Mouse (Mus musculus): Measurements from ENCODE around the gene Hist1h4f. TPM values are rescaled to one million over a fixed set of nuclear protein-coding genes. Genes with fewer than 3 reads are reported as not detected.
"Not testable (repeated sequence)": the region's sequence is repeated elsewhere in the genome, so short reads cannot be mapped to it uniquely, and the experiment has no call there.

The Hist1h4f gene
- polyA plus RNA-seq, 1 experiment from 2014 or later: not detected

DNA sequence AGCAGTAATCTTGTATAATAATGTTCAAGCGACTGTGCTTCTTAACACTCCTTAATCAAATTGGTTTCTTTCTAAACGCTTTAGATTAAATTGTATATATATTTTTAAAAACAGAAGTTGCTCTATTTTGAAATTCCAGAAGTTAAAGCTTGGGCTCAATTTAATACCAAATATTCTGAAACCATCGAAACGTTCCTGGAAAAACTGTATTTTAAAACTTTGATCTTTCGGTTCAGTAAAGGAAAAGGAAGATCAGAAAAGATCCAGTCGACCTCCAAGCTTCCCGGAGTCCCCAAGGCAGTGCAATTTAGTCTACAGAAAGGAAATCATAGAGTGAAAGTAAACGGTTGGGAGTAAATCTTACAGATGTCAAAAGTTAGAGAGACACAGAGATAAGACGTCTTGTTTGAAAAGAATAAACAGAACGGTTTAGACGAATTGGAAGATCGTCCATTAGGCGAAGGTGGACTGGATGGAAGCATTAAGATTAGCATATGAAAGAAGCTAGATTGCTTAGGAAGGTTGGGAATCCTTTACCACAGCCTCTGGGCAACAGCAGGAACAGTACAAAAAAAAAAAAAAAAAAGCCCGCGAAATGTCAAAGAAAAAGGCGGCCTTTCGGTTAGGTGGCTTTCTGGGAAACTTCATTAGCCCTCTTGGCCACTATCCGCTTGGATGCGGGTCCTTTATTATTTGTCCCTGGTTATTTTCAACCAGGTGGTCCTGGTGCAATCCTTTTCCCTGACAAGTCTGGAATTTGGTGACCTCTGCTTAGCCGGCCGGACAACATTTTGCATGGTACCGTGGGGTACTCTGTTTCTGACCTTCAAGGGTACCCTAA is 34.9 kb upstream of the Hist1h4f start:
- Histone ChIP-seq H3K4me1 (ENCODE audit: control insufficient read depth, insufficient read depth, low read length) (peaks cover 24% of the 10 kb centered on the region), H3K4me3 (ENCODE audit: low read depth, low read length) (peak overlapping the region; percentile 24), H3K9ac (ENCODE audit: low read depth, low read length) (peak overlapping the region; percentile 28; the same call in 1 of the 2 replicates), H3K27ac (ENCODE audit: low read length) (peak overlapping the region; percentile 60), H3K4me2 (ENCODE audit: low read length) (peak overlapping the region; percentile 91), H3K27me3 (ENCODE audit: control insufficient read depth, insufficient read depth, low read depth, low read length) (no peaks in the 10 kb centered on the region), H3K36me3 (ENCODE audit: control insufficient read depth, insufficient read depth, low read length) (no peaks in the 10 kb centered on the region), H3K9me3 (replicated peaks; ENCODE audit: control insufficient read depth, low read length, poor library complexity, severe bottlenecking) (no peaks in the 10 kb centered on the region)
- ATAC-seq: no peak
- 2% methylated on average over 22 of the region's 22 CpGs for WGBS

DNA sequence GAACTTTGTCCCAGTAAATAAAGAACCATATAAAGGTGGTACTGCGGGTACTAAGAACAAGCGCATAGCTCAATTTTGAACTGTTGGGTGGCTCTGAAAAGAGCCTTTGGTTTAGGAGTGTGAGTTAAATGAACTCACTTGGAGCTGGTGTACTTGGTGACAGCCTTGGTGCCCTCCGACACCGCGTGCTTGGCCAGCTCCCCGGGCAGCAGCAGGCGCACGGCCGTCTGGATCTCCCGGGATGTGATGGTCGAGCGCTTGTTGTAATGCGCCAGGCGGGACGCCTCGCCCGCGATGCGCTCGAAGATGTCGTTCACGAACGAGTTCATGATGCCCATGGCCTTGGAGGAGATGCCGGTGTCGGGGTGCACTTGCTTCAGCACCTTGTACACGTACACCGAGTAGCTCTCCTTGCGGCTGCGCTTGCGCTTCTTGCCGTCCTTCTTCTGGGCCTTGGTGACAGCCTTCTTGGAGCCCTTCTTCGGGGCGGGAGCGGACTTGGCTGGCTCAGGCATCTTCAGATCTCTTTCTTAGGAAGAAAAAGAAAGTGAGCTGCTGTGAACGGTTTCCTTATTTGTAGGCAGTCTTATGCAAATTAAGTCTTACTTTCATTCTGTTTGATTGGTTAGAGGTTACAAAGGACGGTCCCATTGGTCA is 34.1 kb upstream of the Hist1h4f start:
- not testable (repeated sequence) for H3K9me3 ChIP-seq (replicated peaks; ENCODE audit: control insufficient read depth, low read length, poor library complexity, severe bottlenecking); H3K36me3 ChIP-seq (ENCODE audit: control insufficient read depth, insufficient read depth, low read length); H3K27me3 ChIP-seq (ENCODE audit: control insufficient read depth, insufficient read depth, low read depth, low read length)
- ATAC-seq: peak; percentile 91
- Histone ChIP-seq H3K27ac (ENCODE audit: low read length) (peak overlapping the region; percentile 94), H3K4me3 (ENCODE audit: low read depth, low read length) (peak overlapping the region; percentile 54), H3K4me2 (ENCODE audit: low read length) (peak overlapping the region; percentile 91), H3K9ac (ENCODE audit: low read depth, low read length) (peak overlapping the region; percentile 71), H3K4me1 (ENCODE audit: control insufficient read depth, insufficient read depth, low read length) (peaks cover 26% of the 10 kb centered on the region)
- WGBS: 0% methylated on average over 15 of the region's 36 CpGs

DNA sequence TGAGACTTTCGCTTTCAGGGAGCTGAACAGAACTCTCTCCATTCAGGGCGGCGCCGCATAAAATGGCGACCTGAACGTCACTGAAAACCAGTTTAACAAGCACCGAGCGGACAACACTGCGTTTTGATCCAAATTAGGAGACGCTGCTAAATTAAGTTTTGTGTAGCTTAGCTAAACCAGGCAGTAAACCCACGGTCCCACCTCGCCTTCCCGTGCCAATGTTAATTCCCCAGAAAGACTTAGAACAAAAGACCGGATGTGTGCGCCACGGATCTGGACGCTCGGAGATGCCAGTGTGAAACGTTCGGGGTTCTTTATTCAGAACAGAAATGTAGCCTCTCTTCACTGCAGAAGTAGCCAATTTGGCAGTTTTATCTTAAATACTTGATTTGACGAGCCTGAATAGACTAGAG is 33.6 kb upstream of the Hist1h4f start:
- peak overlapping the region; percentile 94 for H3K27ac ChIP-seq (ENCODE audit: low read length)
- H3K27me3 ChIP-seq (ENCODE audit: control insufficient read depth, insufficient read depth, low read depth, low read length): no peaks in the 10 kb centered on the region
- H3K4me3 ChIP-seq (ENCODE audit: low read depth, low read length): peak overlapping the region; percentile 54
- under 1% methylated on average over 21 of the region's 21 CpGs for WGBS
- H3K4me1 ChIP-seq (ENCODE audit: control insufficient read depth, insufficient read depth, low read length): peaks cover 26% of the 10 kb centered on the region
- no peaks in the 10 kb centered on the region for H3K9me3 ChIP-seq (replicated peaks; ENCODE audit: control insufficient read depth, low read length, poor library complexity, severe bottlenecking)
- H3K36me3 ChIP-seq (ENCODE audit: control insufficient read depth, insufficient read depth, low read length): no peaks in the 10 kb centered on the region
- no peak for ATAC-seq
- H3K4me2 ChIP-seq (ENCODE audit: low read length): peak overlapping the region; percentile 91
- H3K9ac ChIP-seq (ENCODE audit: low read depth, low read length): peak overlapping the region; percentile 71

DNA sequence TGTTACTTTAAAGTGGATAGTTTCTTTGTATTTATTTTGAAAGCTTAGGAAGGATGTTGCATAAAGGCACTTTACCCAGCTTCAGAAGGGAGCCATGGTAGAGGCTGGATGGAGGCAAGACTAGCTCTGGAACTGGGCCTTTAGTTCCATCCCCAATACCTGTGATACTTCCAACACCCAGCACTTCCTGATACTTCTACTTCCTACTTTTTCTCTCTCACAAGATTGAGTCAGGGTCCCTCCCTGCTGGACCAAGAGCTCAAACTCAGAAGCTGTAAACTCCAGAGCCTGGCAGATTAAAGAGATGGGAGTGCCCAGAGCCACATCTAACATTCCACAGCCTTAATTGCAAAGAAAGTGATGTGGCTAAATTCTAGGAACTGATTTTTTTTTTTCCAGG is 32.9 kb upstream of the Hist1h4f start:
- H3K9ac ChIP-seq (ENCODE audit: low read depth, low read length): no peak overlapping the region; the same call in 1 of the 2 replicates
- no peak for ATAC-seq
- no peaks in the 10 kb centered on the region for H3K9me3 ChIP-seq (replicated peaks; ENCODE audit: control insufficient read depth, low read length, poor library complexity, severe bottlenecking)
- H3K27me3 ChIP-seq (ENCODE audit: control insufficient read depth, insufficient read depth, low read depth, low read length): no peaks in the 10 kb centered on the region
- H3K27ac ChIP-seq (ENCODE audit: low read length): peak overlapping the region; percentile 94
- no peaks in the 10 kb centered on the region for H3K36me3 ChIP-seq (ENCODE audit: control insufficient read depth, insufficient read depth, low read length)
- H3K4me2 ChIP-seq (ENCODE audit: low read length): peak overlapping the region; percentile 91
- H3K4me3 ChIP-seq (ENCODE audit: low read depth, low read length): peak overlapping the region; percentile 54
- peaks cover 26% of the 10 kb centered on the region for H3K4me1 ChIP-seq (ENCODE audit: control insufficient read depth, insufficient read depth, low read length)

DNA sequence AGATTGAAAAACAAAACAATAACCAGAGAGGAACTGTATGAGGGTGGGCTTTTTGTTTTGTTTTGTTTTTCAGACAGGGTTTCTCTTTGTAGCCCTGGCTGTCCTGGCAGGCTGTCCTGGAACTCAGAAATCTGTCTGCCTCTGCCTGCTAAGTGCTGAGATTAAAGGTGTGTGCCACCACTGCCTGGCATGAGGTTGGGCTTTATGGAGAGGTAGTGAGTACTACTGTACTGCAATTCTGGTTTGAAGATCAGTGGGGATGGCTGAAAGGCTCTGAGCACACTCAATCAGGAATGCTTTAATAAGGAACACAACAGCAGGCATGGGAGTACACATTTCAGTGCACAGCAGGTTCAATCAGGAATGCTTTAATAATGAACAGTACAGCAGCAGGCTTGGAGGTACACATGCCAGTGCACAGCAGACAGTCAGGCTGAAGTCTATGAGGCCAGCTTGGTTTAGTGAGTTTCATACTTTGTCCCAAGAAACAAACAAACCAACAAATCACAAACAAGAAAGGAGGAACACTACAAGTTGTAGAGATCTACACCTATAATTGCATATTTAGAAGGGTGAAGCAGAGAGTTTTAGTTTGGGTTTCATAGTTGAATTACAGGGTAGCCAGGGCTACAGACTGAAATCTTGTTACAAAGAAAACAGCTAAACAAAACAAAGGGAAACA is 32.1 kb upstream of the Hist1h4f start:
- no peak overlapping the region for H3K4me3 ChIP-seq (ENCODE audit: low read depth, low read length)
- H3K4me2 ChIP-seq (ENCODE audit: low read length): no peak overlapping the region
- no peak overlapping the region for H3K27ac ChIP-seq (ENCODE audit: low read length)
- no peak overlapping the region for H3K9ac ChIP-seq (ENCODE audit: low read depth, low read length)
- no peaks in the 10 kb centered on the region for H3K9me3 ChIP-seq (replicated peaks; ENCODE audit: control insufficient read depth, low read length, poor library complexity, severe bottlenecking)
- no peak for ATAC-seq
- no peaks in the 10 kb centered on the region for H3K27me3 ChIP-seq (ENCODE audit: control insufficient read depth, insufficient read depth, low read depth, low read length)
- no peaks in the 10 kb centered on the region for H3K36me3 ChIP-seq (ENCODE audit: control insufficient read depth, insufficient read depth, low read length)
- peaks cover 26% of the 10 kb centered on the region for H3K4me1 ChIP-seq (ENCODE audit: control insufficient read depth, insufficient read depth, low read length)

DNA sequence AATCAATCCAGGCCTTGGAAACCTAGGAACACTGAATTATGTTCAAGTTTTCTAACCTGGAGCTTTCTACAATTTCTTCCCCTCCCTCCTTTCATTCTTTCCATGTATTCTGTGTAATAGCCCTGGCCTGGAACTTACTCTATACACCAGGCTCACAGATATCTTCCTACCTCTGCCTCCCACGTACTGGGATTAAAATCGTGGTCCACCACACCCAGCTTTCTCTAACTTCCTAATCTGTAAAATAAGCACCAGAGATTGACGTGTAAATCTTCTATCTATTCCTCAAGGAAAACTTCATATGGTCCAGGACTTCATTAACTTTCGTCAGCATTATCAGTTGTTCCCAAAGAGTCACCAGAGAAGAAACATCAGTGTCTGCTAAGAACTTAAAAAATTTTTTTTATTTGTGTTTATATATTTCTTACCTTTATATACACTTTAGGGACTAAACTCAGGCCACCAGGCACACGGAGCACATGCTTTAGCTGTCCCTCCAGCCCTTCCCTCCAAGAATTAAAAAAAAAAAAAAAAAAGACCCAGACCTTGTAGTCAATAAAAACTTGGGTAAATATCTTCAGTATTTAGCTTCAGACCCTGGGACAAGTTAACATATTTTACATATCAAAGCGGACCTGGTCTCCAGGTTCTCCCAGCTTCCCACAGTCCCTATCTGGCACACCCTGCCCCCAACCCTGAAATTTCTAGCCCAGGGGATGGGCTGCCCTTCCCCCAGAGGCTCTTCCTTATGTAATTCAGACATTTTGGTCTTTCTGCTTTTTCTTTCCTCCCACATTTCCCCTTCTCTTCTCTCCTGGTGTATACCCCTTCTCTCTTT is 31.0 kb upstream of the Hist1h4f start:
- Histone ChIP-seq H3K4me3 (ENCODE audit: low read depth, low read length) (peak overlapping the region; percentile 51), H3K36me3 (ENCODE audit: control insufficient read depth, insufficient read depth, low read length) (no peaks in the 10 kb centered on the region), H3K27ac (ENCODE audit: low read length) (peak overlapping the region; percentile 80), H3K9ac (ENCODE audit: low read depth, low read length) (peak overlapping the region; percentile 72), H3K27me3 (ENCODE audit: control insufficient read depth, insufficient read depth, low read depth, low read length) (no peaks in the 10 kb centered on the region), H3K4me2 (ENCODE audit: low read length) (peak overlapping the region; percentile 94), H3K9me3 (replicated peaks; ENCODE audit: control insufficient read depth, low read length, poor library complexity, severe bottlenecking) (no peaks in the 10 kb centered on the region), H3K4me1 (ENCODE audit: control insufficient read depth, insufficient read depth, low read length) (peaks cover 26% of the 10 kb centered on the region)
- ATAC-seq: no peak
- WGBS: 5% methylated on average over 6 of the region's 6 CpGs

DNA sequence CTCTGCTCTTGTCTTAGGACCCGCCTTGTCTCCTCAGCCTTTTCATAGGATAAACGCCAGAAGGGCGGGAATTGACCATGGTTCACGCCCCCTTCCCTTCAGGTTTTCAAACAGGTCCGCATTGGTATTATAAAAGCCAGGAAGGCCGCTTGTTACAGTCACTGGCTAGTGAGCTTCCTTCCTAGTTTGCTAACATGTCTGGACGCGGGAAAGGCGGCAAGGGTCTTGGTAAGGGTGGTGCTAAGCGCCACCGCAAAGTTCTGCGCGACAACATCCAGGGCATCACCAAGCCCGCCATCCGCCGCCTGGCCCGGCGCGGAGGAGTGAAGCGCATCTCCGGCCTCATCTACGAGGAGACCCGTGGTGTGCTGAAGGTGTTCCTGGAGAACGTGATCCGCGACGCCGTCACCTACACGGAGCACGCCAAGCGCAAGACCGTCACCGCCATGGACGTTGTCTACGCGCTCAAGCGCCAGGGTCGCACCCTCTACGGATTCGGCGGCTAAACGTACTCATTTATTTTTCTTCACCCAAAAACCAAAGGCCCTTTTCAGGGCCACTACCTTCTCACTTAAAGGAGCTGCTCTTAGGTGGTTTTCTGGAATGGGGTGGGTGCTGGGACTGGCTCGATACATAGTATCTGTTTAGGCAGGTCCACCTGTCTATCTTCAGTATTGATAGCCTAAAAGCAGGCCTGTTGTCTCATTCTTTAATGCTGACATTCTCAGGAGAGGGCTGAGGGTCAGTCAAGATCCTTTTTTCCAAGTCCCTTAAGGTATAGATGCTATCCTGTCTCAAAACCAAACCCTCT is 30.2 kb upstream of the Hist1h4f start, which contains the start of gene Hist1h4d:
Gene Hist1h4d (plus strand): TSS at position 191 of the 811 bp plus-strand sequence.
- H3K4me2 ChIP-seq (ENCODE audit: low read length): peak within 1 kb of the TSS; percentile 94
- H3K36me3 ChIP-seq (ENCODE audit: control insufficient read depth, insufficient read depth, low read length): no peaks in the 10 kb centered on the region
- ATAC-seq: peak; percentile 94
- under 1% methylated on average over 43 of the region's 43 CpGs for WGBS
- peak within 1 kb of the TSS; percentile 72 for H3K9ac ChIP-seq (ENCODE audit: low read depth, low read length)
- H3K9me3 ChIP-seq (replicated peaks; ENCODE audit: control insufficient read depth, low read length, poor library complexity, severe bottlenecking): no peaks in the 10 kb centered on the region
- H3K4me1 ChIP-seq (ENCODE audit: control insufficient read depth, insufficient read depth, low read length): peaks cover 25% of the 10 kb centered on the region
- H3K4me3 ChIP-seq (ENCODE audit: low read depth, low read length): peak within 1 kb of the TSS; percentile 51
- H3K27ac ChIP-seq (ENCODE audit: low read length): peak within 1 kb of the TSS; percentile 80
- no peaks in the 10 kb centered on the region for H3K27me3 ChIP-seq (ENCODE audit: control insufficient read depth, insufficient read depth, low read depth, low read length)

DNA sequence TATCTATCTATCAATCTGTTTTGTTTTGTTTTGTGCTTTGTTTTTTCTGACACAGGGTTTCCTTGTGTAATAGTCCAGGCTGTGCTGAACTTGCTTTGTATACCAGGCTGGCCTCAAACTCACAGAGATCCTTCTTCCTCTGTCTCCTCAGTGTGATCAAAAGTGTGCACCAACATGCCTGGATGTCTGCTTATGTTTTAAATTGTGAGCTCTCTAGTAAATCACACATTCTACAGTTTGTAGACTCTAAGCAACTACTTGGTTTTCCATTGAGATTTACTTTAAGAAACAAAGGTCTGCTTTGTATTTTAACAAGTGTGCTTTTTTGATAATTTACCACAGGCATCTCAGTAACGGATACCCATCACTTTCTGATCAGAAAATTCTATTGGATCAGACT is 26.4 kb upstream of the Hist1h4f start:
- H3K9ac ChIP-seq (ENCODE audit: low read depth, low read length): no peak overlapping the region
- no peaks in the 10 kb centered on the region for H3K36me3 ChIP-seq (ENCODE audit: control insufficient read depth, insufficient read depth, low read length)
- H3K4me3 ChIP-seq (ENCODE audit: low read depth, low read length): no peak overlapping the region
- H3K9me3 ChIP-seq (replicated peaks; ENCODE audit: control insufficient read depth, low read length, poor library complexity, severe bottlenecking): no peaks in the 10 kb centered on the region
- H3K4me1 ChIP-seq (ENCODE audit: control insufficient read depth, insufficient read depth, low read length): peaks cover 25% of the 10 kb centered on the region
- ATAC-seq: no peak
- H3K27me3 ChIP-seq (ENCODE audit: control insufficient read depth, insufficient read depth, low read depth, low read length): no peaks in the 10 kb centered on the region
- H3K27ac ChIP-seq (ENCODE audit: low read length): no peak overlapping the region
- no peak overlapping the region for H3K4me2 ChIP-seq (ENCODE audit: low read length)
- 100% methylated on average over 1 of the region's 1 CpGs for WGBS
